Mouse (Mus musculus) retina, postnatal 7 days (tissue): ENCODE data around the gene Hoxd11.

Source experiments
- DNase-seq: peaks from one replicate; pipeline ENCODE4 v3.0.0-alpha.2; 2012; ENCODE audit warnings: low read depth, low spot score

Hoxd11 gene

GRCm38 (mm10) chr2:74663291-74663925 is 15.9 kb upstream of the Hoxd11 start:
- DNase-seq = peak; percentile 53

GRCm38 (mm10) chr2:74666411-74666810 is 12.9 kb upstream of the Hoxd11 start:
- no peak for DNase-seq

DNA sequence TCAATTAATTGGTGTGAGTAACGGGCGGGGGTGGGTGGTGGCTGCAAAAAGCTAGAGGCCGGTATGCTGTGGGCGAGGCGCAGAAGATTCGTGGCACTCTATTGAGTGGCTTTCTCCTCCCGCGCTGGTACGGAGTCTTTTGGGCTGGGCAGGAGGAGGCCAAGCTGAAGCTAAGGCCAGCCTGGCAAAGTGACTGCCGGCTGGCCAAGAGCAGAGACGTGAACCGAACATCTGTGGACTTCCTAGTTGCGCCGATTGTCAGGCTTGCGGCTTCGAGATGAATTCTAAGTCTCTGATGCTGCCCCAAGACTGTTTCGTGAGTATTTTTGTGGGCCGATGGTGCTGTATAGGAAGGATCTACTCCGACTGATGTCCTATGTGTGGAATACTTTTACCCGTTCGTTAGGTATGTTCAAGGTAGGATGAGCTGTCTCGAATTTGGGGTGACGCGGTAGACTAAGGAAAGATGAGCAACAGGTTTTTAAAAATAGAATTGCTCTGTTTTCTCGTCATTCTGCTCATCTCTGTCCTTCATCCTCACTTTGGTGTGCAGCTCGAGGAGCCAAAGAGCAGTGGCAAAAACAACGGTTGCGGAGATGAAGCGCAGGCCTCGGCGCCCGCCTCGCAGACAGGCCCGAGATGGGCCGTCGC is 12.0 kb upstream of the Hoxd11 start:
- no peak for DNase-seq

GRCm38 (mm10) chr2:74667842-74668357 is 11.5 kb upstream of the Hoxd11 start, which contains the start of gene Hoxd13:
Gene Hoxd13 (plus strand): TSS chr2:74668310.
- DNase-seq = no peak

GRCm38 (mm10) chr2:74668370-74669229 is 10.8 kb upstream of the Hoxd11 start:
- DNase-seq = no peak

GRCm38 (mm10) chr2:74669230-74669578 is 10.2 kb upstream of the Hoxd11 start:
- no peak for DNase-seq

DNA sequence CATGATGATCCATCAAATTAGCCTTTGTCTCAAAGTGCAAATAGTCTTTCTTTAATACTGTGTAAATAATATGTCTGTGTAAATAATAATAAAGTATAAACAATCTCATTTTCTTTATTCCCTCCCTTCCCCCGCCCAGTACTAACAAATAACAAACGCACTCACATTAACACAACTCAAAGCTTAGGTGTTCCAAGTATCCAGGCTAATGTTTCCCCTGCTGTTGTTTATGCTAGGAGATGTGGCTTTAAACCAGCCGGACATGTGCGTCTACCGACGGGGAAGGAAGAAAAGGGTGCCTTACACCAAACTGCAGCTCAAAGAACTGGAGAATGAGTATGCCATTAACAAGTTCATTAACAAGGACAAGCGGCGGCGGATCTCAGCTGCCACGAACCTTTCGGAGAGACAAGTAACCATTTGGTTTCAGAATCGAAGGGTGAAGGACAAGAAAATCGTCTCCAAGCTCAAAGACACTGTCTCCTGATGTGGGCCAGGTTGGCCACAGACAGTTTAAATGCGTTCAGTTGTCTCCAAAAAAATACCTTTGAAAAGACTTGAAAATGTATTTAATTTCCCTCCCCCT is 9.6 kb upstream of the Hoxd11 start:
- no peak for DNase-seq

- no peak for DNase-seq
These were observed 8.6 kb upstream of the Hoxd11 start for GRCm38 (mm10) chr2:74670632-74671188.

- DNase-seq = no peak
These were observed 7.5 kb upstream of the Hoxd11 start for GRCm38 (mm10) chr2:74671847-74672246.

DNA sequence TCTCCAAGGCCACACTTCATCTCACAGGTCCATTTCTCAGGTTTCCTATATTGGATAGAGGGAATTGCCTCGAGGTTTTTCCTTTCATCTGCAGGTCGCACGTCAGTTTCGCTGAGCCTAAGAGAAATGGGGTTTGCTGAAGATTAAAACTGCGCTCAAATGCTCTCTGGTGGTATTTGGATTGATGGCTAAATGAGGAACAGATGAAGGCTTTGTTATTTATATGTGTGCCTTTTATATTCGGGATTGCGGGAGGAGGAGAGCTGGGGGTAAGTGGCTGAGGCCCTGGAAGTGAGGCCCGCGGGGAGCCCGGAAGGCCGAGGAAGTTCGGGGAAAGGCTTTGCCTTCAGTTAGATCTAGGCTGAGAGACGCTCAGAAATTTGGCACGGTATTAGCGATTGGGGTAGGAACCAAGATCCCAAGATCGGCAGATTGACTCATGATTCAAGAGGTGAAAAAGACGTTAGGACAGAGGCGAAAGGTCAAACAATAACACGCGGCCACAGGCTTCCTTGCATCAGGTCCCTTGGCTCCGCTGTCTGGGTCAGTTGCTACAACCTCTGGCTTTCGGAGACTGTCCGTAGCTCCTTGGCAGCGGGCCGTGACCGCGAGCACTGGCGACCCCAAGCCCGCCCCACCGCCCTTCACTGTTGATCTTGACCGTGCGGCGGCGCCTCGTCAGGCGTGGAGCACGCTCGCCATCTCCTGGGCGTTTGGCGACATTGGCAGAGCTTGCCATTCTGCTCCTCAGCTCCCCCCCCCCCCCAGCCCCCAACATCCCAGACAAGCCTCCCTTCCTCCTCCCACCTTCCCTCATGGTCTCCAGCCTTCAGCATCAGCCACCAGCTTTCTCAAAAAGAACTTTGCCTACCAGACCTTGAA is 6.6 kb upstream of the Hoxd11 start:
- peak; percentile 59 for DNase-seq

DNA sequence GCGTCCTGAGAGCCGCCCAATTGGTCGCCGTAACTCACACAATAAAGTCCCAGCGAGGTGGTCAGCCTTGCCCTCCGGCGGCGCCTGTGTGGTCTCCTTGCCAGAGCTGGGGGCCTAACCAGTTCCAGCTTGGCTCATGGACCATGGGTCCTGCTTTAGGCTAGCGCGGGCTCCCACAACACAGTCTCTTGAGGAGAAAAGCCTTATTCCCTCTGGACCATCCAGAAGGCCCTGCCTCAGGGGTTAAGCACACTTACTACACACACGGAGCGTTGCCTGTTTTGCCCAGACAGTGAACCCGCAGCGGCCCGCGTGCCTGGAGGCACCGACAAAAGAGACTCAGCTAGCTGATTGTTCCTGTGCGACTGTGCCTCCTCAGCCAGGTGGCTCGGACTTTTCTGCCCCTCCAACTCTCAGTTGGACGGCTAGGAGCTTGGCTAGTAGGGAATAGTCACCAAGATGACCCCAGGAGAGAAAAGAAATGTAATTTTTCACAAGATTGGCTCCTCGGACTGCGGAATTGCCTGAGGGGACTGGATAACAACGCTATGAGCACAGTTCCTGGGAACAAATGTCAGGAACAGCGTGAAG is 5.4 kb upstream of the Hoxd11 start:
- no peak for DNase-seq

DNA sequence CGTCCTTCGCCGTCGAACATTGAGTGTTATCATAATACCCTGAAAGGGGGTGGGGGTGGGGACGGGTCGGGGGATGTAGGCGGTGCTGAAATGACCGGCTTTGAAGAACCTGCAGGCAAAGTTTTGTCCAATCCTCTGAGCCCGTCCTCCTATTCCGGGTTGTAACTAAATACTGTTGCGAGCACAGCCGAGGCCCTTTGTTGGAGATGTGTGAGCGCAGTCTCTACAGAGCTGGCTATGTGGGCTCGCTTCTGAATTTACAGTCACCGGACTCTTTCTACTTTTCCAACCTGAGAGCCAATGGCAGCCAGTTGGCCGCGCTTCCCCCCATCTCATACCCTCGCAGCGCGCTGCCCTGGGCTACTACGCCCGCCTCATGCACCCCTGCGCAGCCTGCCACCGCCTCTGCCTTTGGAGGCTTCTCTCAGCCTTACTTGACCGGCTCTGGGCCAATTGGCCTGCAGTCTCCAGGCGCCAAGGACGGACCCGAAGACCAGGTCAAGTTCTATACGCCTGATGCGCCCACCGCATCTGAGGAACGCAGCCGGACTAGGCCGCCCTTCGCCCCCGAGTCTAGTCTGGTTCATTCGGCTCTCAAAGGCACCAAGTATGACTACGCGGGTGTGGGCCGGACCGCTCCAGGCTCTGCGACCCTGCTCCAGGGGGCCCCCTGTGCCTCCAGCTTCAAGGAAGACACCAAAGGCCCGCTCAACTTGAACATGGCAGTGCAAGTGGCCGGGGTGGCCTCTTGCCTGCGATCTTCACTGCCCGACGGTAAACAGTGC is 4.3 kb upstream of the Hoxd11 start, which contains the start of gene Hoxd12:
Gene Hoxd12, plus strand, starts transcription at position 133 of the 785 bp plus-strand sequence.
- DNase-seq = no peak

GRCm38 (mm10) chr2:74675666-74676282 is 3.6 kb upstream of the Hoxd11 start:
- no peak for DNase-seq

DNA sequence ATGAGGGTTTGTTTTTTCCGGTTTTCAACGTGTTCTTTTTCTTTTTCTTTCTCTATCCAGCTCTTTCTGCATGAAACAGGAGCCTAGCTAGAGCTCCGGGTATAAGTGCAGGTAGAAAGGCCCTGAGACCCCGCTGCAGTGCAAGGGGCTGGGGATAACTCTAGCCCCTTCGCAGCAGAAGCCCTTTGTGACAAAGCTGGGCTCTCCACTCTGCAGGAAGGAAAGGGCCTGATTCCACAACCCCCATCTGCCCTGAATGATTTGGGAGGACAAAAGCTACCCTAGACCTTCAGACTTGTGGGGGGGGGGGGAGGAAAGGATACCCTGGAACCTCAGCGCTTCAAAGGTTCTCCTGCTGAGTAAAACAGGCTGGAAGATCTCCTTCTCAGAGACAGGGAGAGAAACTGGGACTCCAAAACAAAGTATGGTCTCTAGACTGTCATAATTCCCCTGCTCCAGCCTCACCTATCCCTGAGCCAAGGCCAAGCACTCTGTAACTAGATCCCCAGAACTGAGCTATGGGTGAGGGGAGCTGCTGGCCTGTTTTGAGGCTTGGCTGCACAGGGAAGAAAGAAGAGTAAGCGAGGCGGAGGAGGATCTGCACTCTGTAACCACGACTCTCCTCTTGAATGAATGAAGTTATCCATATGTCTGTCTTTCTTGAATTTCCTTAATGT is 2.8 kb upstream of the Hoxd11 start:
- DNase-seq = no peak

DNA sequence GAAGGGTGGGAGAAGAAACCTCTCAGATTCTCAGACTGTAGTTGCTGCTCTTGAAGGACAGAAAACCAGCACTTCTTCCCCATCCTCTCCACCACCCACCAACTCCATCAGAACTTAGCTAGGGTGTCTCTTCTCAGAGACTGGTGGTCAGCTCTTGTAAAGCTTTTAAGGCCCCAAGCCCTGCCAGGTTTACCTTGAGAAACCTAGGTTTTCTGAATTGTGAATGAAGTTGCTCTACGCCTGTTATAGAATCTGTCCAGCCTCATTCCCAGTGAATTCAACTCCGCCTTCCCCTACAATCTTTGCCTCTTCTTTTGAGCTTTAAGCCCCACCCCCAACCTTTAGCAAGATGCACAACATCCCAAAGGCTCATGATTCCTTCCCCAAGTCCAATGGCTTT is 2.3 kb upstream of the Hoxd11 start:
- DNase-seq = no peak

GRCm38 (mm10) chr2:74679596-74679971 is 227 bp downstream of the Hoxd11 start:
- DNase-seq = no peak

DNA sequence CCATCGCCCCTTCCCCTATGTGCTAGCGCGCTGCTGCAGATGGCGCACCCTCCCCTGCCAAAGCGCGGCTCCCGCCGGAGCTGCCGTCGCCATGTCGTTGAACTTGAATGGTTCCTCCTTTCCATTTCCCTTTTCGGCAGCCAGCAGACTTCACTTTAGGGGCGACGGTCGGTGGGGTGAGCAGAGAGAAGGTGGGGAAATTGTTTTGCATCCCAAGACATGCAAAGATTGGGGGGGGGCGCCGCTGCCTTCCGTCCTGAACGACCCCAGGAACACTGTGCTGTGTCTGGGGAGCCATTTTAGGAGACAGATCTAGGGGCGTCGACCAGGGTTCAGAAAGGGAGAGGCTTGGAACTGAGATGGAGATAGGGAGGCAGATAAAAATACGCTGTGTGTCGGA is 623 bp downstream of the Hoxd11 start:
- no peak for DNase-seq
